Mouse (Mus musculus): ENCODE measurements at regions not wholly inside any gene's neighbourhood (a gene's known extent, or its start where the extent isn't known, plus 50 kb on each side); places are given as distances from the start of the nearest gene placed in this dataset.

GRCm38 (mm10) chr13:110960212-110960611 lies 294.6 kb upstream of the Actbl2 start:
- TF ChIP-seq CTCF (IDR thresholded peaks at IDR 0.05; ENCODE audit: low read depth) (no peak), EP300 (IDR thresholded peaks at IDR 0.05; ENCODE audit: low read depth) (no peak)
